Mouse (Mus musculus) testis, adult 2 months (tissue): ENCODE results near the gene Casp6.

ENCODE experiments used
- CTCF ChIP-seq: fragments of 200-500 bp; IDR thresholded peaks from 2 replicates; pipeline ENCODE4 v1.5.1; 2012; ENCODE audit warnings: low read depth, mild to moderate bottlenecking, inconsistent platforms, low read length, moderate library complexity; ENCODE audit not compliant: control insufficient read depth, insufficient read depth, insufficient replicate concordance
- POLR2A ChIP-seq: fragments of 200-500 bp; IDR thresholded peaks from 2 replicates; pipeline ENCODE4 v1.6.1; 2012; ENCODE audit warnings: low read depth, mild to moderate bottlenecking, inconsistent platforms, low read length, moderate library complexity; ENCODE audit not compliant: control insufficient read depth

GRCm38 (mm10) chr3:129943813-129944212 is 42.6 kb downstream of the Casp6 start:
- TF ChIP-seq POLR2A (no peak), CTCF (no peak)
